Mouse (Mus musculus) megakaryocyte, embryonic 14.5 days (primary cell): ENCODE results near the gene Lmna. TPM values are rescaled to one million over a fixed set of nuclear protein-coding genes. Genes with fewer than 3 reads are reported as not detected.
A peak's percentile ranks its signal among the peaks of the same experiment; 100 is the strongest.

Experiments used
- H3K27me3 ChIP-seq: replicated peaks from 2 replicates; pipeline ENCODE3; 2012; ENCODE audit warnings: inconsistent platforms
- H3K36me3 ChIP-seq: replicated peaks from 2 replicates; pipeline ENCODE3; 2012; ENCODE audit warnings: low read length, inconsistent platforms, mixed read lengths
- H3K4me1 ChIP-seq: 2 replicates; pipeline ENCODE4 v1.6.1; 2012; ENCODE audit warnings: inconsistent platforms
- H3K4me3 ChIP-seq: replicated peaks from 2 replicates; pipeline ENCODE3; 2012; ENCODE audit warnings: moderate library complexity, mild to moderate bottlenecking, inconsistent platforms
- H3K9me3 ChIP-seq: 2 replicates; pipeline ENCODE4 v1.6.1; 2012; ENCODE audit warnings: inconsistent platforms
- FLI1 ChIP-seq: IDR thresholded peaks from 2 replicates; pipeline ENCODE4 v1.6.1; 2012; ENCODE audit warnings: low read length, inconsistent platforms, mixed read lengths
- GATA1 ChIP-seq: IDR thresholded peaks from 3 replicates; pipeline ENCODE4 v1.6.1; 2012; ENCODE audit warnings: mixed read lengths, low read length, inconsistent platforms, borderline replicate concordance
- polyA plus RNA-seq: library from polyadenylated mRNA; stranded (reverse); fragments of >175 nt; gene quantifications from 2 replicates; pipeline ENCODE4 v1.2.3, GENCODE M21; 2012; ENCODE audit warnings: low replicate concordance; ENCODE audit not compliant: insufficient read depth

The Lmna gene
- polyA plus RNA-seq, 1 experiment, result 607 TPM

- Histone ChIP-seq H3K4me1 (peaks cover 93% of the 10 kb centered on the region), H3K9me3 (no peaks in the 10 kb centered on the region), H3K4me3 (peak overlapping the region; percentile 99), H3K36me3 (peaks cover 54% of the 10 kb centered on the region), H3K27me3 (no peaks in the 10 kb centered on the region)
- TF ChIP-seq FLI1 (no peak), GATA1 (no peak)
These were observed 7.7 kb downstream of the Lmna start for GRCm38 (mm10) chr3:88502031-88502571.

GRCm38 (mm10) chr3:88501366-88502030 lies 8.3 kb downstream of the Lmna start:
- H3K27me3 ChIP-seq, result no peaks in the 10 kb centered on the region
- H3K4me1 ChIP-seq, result peaks cover 92% of the 10 kb centered on the region
- peaks cover 56% of the 10 kb centered on the region for H3K36me3 ChIP-seq
- no peaks in the 10 kb centered on the region for H3K9me3 ChIP-seq
- H3K4me3 ChIP-seq, result peak overlapping the region; percentile 99
- TF ChIP-seq GATA1 (no peak), FLI1 (no peak)

GRCm38 (mm10) chr3:88500655-88501365 lies 8.9 kb downstream of the Lmna start:
- Histone ChIP-seq H3K9me3 (no peaks in the 10 kb centered on the region), H3K36me3 (peaks cover 59% of the 10 kb centered on the region), H3K27me3 (no peaks in the 10 kb centered on the region), H3K4me3 (peak overlapping the region; percentile 99), H3K4me1 (peaks cover 92% of the 10 kb centered on the region)
- TF ChIP-seq FLI1 (no peak), GATA1 (no peak)

- no peaks in the 10 kb centered on the region for H3K9me3 ChIP-seq
- no peak for TF ChIP-seq FLI1
- TF ChIP-seq GATA1, result no peak
- peak overlapping the region; percentile 99 for H3K4me3 ChIP-seq
These were observed 9.7 kb downstream of the Lmna start for GRCm38 (mm10) chr3:88500087-88500486.

GRCm38 (mm10) chr3:88499580-88499979 lies 10.2 kb downstream of the Lmna start:
- H3K4me3 ChIP-seq, result peak overlapping the region; percentile 99
- peaks cover 92% of the 10 kb centered on the region for H3K4me1 ChIP-seq

More at GRCm38 (mm10) chr3:88500087-88500486, 9.7 kb downstream of the Lmna start:
- Histone ChIP-seq H3K27me3 (no peaks in the 10 kb centered on the region), H3K4me1 (peaks cover 92% of the 10 kb centered on the region), H3K36me3 (peaks cover 66% of the 10 kb centered on the region)

GRCm38 (mm10) chr3:88495741-88496415 lies 13.9 kb downstream of the Lmna start:
- peaks cover 72% of the 10 kb centered on the region for H3K36me3 ChIP-seq
- H3K4me3 ChIP-seq, result peak overlapping the region; percentile 86
- TF ChIP-seq GATA1, result no peak
- TF ChIP-seq FLI1, result no peak
- no peaks in the 10 kb centered on the region for H3K9me3 ChIP-seq
- peaks cover 91% of the 10 kb centered on the region for H3K4me1 ChIP-seq
- no peaks in the 10 kb centered on the region for H3K27me3 ChIP-seq

More at GRCm38 (mm10) chr3:88499580-88499979, 10.2 kb downstream of the Lmna start:
- Histone ChIP-seq H3K9me3 (no peaks in the 10 kb centered on the region), H3K36me3 (peaks cover 71% of the 10 kb centered on the region), H3K27me3 (no peaks in the 10 kb centered on the region)
- TF ChIP-seq FLI1, result no peak
- no peak for TF ChIP-seq GATA1

GRCm38 (mm10) chr3:88494836-88495628 lies 14.7 kb downstream of the Lmna start:
- Histone ChIP-seq H3K27me3 (no peaks in the 10 kb centered on the region), H3K4me1 (peaks cover 91% of the 10 kb centered on the region), H3K36me3 (peaks cover 74% of the 10 kb centered on the region), H3K9me3 (no peaks in the 10 kb centered on the region), H3K4me3 (peak overlapping the region; percentile 85)
- TF ChIP-seq GATA1, result no peak
- TF ChIP-seq FLI1, result no peak

- peaks cover 74% of the 10 kb centered on the region for H3K36me3 ChIP-seq
- H3K4me3 ChIP-seq, result peak overlapping the region; percentile 94
- H3K4me1 ChIP-seq, result peaks cover 91% of the 10 kb centered on the region
- TF ChIP-seq FLI1 (no peak), GATA1 (no peak)
- H3K9me3 ChIP-seq, result no peaks in the 10 kb centered on the region
- peaks cover 3% of the 10 kb centered on the region for H3K27me3 ChIP-seq
These were observed 15.8 kb downstream of the Lmna start for GRCm38 (mm10) chr3:88493706-88494582.
